Mouse (Mus musculus) Patski (cell line): ENCODE data around the gene Entpd6. TPM values are rescaled to one million over a fixed set of nuclear protein-coding genes. Genes with fewer than 3 reads are reported as not detected.

ENCODE experiments used
- ATAC-seq: fragments of 100-300 bp; one replicate; pipeline ENCODE4 v1.8.0; 2021
- CTCF ChIA-PET: fragments of 350-600 bp; sonication (Branson Sonifier 250); formaldehyde crosslinking; loops from one replicate; lab custom pipeline; 2022; ENCODE audit warnings: inconsistent platforms; lab: Charles Lee
- POLR2A ChIA-PET: fragments of 350-600 bp; sonication (Branson Sonifier 250); formaldehyde crosslinking; loops from one replicate; lab custom pipeline; 2022; ENCODE audit warnings: antibody characterized with exemption, inconsistent platforms; lab: Charles Lee
- DNase-seq: peaks from one replicate; pipeline ENCODE4 v3.0.0-alpha.2; 2011; ENCODE audit warnings: low read depth, low spot score
- H3K27me3 ChIP-seq: fragments of 371-371 bp; one replicate; pipeline ENCODE4 v1.5.1; 2021
- CTCF ChIP-seq: fragments of 100-300 bp; IDR thresholded peaks from one replicate; pipeline ENCODE4 v1.5.1; 2021
- in situ Hi-C: fragments of 300-500 bp; cut with MboI; formaldehyde crosslinking; loops from 3 replicates; pipeline ENCODE4 v1.11.1; 2018; ENCODE audit warnings: low pct_unique_long_range_greater_than_20kb, mixed read lengths
- polyA plus RNA-seq: library from polyadenylated mRNA; unstranded; gene quantifications from one replicate; pipeline ENCODE4 v1.2.3, GENCODE M21; 2021

Entpd6 gene
- polyA plus RNA-seq, 1 experiment from 2014 or later = 8.9 TPM

DNA sequence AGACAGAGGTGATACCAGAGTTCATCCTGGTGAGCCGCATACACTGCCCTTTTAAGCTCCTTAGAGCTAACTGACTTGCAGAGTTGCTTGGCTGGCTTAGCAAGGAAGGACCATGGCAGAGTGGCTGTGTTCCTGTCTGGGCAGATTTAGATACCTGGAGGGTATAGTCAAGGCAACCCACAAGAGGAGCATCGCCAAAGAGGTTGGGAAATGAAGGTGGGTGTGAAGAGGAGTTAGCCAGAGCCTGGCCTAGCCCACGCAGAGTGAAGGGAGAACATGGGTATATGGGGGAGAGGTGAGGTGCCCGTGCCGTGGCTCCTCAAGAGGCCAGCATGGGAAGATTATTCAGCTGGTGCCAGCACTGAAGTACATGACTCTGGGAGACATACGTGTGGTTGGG, 64.0 kb downstream of the Entpd6 start:
- ChIA-PET POLR2A (no interaction called here), CTCF (no interaction called here)
- no peak for DNase-seq
- in situ Hi-C loops = no loop called here
- no peak for ATAC-seq
- H3K27me3 ChIP-seq = no peaks in the 10 kb centered on the region
- no peak for TF ChIP-seq CTCF

DNA sequence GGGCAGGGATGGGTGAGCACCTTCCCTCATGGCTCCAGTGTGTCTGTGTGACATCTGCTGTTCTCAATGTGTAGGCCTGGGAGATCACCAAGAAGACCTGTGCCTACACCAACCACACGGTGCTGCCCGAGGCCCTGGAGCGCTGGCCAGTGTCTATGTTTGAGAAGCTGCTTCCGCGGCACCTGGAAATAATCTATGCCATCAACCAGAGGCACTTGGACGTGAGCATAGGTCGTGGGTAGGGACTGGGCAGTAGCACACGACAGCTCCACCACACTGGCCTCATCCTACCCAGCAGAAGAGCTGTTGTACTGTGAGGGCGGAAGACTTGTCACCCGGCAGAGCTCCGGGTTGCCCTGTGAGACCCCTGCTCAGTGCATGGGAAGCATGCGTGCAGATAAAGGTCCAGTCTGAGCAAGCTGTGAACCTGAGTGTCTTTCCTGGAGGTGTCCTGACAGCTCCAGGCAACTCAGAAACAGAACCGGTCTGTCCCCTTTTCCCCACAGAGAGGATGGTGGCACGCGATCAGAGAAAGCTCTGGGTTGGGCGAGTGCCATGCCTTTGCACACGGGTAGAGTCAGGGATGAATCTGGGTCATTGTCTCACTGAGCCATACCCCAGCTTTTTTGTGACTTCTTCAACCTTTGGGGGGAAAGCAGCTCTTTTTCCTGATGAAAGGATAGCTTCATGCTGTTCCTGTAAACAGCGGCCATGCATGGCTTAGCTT, 68.0 kb downstream of the Entpd6 start:
- in situ Hi-C loops = no loop called here
- ATAC-seq = no peak
- CTCF ChIA-PET = interaction anchor here (1.5 kb wide), 1 partner anchor 10 kb away, joined by 3 read pairs; no protein-coding TSS in a partner anchor
- POLR2A ChIA-PET = no interaction called here
- DNase-seq = no peak
- TF ChIP-seq CTCF = no peak
- no peaks in the 10 kb centered on the region for H3K27me3 ChIP-seq

DNA sequence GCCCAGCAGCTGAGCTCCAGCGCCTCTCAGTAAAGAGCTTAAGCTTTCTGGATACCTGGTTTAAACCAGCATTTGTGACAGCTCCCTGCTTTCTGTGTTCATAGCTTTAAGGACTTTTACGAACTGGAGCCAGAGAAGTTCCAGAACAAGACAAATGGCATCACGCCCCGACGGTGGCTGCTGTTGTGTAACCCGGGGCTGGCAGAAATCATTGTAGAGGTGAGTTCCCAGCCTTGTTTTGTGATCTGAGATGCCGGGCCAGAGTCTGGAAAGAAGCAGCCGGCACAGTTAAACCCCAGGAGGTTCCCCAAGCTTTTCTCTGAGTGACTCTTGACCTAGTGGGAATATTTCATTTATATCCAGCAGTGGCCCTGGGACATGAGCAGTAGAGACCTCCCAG, 69.9 kb downstream of the Entpd6 start:
- DNase-seq (no peak), ATAC-seq (no peak)
- in situ Hi-C loops = no loop called here
- no peak for TF ChIP-seq CTCF
- no peaks in the 10 kb centered on the region for H3K27me3 ChIP-seq
- ChIA-PET CTCF (interaction anchor here (1.4 kb wide), 1 partner anchor 11 kb away, joined by 3 read pairs; no protein-coding TSS in a partner anchor), POLR2A (no interaction called here)

DNA sequence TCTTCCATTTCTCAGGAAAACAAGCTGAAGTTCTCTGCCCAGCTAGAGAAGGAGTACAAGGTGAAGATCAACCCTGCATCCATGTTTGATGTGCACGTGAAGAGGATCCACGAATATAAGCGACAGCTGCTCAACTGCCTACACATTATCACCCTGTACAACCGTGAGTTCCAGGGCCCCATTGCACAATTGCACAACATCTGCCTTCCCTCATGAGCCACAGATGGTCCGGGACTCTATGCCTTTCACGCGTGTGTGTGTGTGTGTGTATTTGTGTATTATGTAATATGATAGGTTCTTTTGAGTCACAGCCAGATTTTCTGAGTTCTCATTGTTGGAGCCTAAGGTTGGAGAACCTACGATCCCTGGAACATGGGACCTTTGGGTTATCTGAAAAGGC, 71.9 kb downstream of the Entpd6 start:
- in situ Hi-C loops = no loop called here
- DNase-seq = no peak
- POLR2A ChIA-PET = interaction anchor here (0.6 kb wide), 1 partner anchor 50 kb away, joined by 3 read pairs; no protein-coding TSS in a partner anchor
- TF ChIP-seq CTCF = no peak
- no peaks in the 10 kb centered on the region for H3K27me3 ChIP-seq
- CTCF ChIA-PET = no interaction called here
- ATAC-seq = no peak

Other genes starting within 250 kb of the Entpd6 start
- not detected for gene Cst7, start 178.6 kb upstream of the Entpd6 start, polyA plus RNA-seq
- 68.9 TPM for gene Apmap, start 140.5 kb upstream of the Entpd6 start, polyA plus RNA-seq
- gene Acss1, start 80.5 kb upstream of the Entpd6 start, polyA plus RNA-seq = 0.77 TPM
- not detected for gene Vsx1, start 59.7 kb upstream of the Entpd6 start, polyA plus RNA-seq
- gene Pygb, start 37.7 kb downstream of the Entpd6 start, polyA plus RNA-seq = 66.6 TPM
- gene Abhd12, start 155.7 kb downstream of the Entpd6 start, polyA plus RNA-seq = 78.5 TPM
- 10.5 TPM for gene Gins1, start 156.4 kb downstream of the Entpd6 start, polyA plus RNA-seq